Mouse (Mus musculus): ENCODE data around the gene Prr22.

GRCm38 (mm10) chr17:56751404-56752072 is 18.5 kb upstream of the Prr22 start:
- peak; percentile 39; the same call in 1 of the 2 replicates for TF ChIP-seq POLR2A (IDR thresholded peaks at IDR 0.05; ENCODE audit: insufficient read depth, low read depth, low read length)
- no peak for TF ChIP-seq CTCF (IDR thresholded peaks at IDR 0.05)
- no peak for TF ChIP-seq EP300 (IDR thresholded peaks at IDR 0.05; ENCODE audit: insufficient read depth, low read depth, low read length)
